Mouse (Mus musculus) heart, postnatal 36 days (tissue): ENCODE results near the gene Cytl1. TPM values are rescaled to one million over a fixed set of nuclear protein-coding genes. Genes with fewer than 3 reads are reported as not detected.

ENCODE experiments used
- DNase-seq, 2 experiments: peaks; one replicate each; pipeline ENCODE4 v3.0.0; 2021 to 2022
- intact Hi-C: fragments of 180-260 bp; cut with DNase I; formaldehyde crosslinking; loops from one replicate; pipeline ENCODE4 v1.15.1; 2025
- total RNA-seq, 2 experiments: library from RNA; stranded (reverse); gene quantifications; 2 replicates each; pipeline ENCODE4 v1.2.3; 2021

Gene Cytl1
- 10 to 100 TPM; 24.7 to 30.9 TPM for total RNA-seq

DNA sequence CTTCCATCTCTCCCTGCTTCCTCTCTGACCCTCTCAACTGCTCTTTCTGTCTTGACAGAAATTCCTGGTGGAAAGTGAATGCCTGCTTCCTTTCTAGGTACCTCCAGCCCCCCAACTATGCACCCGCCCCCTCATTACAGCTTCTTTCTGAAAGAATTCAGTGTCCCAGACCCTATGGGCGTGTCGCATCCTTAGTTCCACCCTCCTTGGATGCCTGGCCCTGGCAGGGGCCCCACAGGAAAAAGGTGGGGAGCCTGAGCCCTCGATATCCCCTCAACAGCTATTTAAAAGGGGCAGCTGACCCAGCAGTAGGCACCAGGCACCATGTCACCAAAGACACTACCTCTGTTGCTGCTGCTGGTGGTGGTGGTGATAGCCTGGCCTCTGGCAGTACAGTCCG is at the start of gene Cytl1:
Gene Cytl1 (plus strand): TSS at position 296 of the 400 bp plus-strand sequence.
- peak in 1 of 2 experiments; percentile 14 for DNase-seq
- intact Hi-C loops = no loop called here

DNA sequence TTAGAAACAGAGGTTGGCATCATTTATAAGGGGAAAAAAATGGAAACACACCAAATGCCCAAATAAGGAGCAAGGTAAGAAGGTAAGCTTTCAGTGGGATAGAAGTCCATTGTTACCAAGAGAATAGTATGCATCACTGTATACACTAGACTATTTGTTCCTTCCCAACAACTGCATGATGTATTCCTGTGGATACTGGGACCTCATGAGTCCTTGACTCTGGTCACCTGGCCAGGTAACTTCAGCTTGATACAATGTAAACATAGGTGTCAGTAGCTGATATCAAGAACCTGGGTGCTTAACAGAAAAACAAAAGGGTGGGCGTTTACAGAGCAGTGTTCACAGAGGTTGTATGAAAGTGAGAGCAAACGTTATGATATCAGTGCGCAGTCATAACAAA is 42.6 kb upstream of the Cytl1 start:
- DNase-seq = no peak
- intact Hi-C loops = no loop called here

DNA sequence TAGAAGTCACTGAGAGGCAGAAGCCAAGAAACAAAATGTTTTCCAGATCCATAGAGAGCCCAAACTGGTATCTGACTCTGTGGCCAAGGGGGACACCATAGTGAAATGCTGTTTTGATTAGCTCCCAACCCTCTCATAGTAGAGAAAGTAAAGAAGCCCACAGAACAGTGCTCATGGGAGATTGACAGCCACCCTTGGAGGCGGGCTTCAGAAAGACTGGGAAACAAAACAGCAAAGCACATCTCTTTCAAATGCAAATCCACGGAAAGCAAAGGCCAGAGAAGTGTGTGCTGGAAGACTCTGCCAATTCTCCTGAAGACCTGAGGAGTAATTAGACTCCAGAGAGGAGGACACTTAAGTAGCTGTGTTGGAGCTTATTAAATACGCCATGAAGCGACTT is 39.5 kb upstream of the Cytl1 start:
- intact Hi-C loops = no loop called here
- DNase-seq = no peak

DNA sequence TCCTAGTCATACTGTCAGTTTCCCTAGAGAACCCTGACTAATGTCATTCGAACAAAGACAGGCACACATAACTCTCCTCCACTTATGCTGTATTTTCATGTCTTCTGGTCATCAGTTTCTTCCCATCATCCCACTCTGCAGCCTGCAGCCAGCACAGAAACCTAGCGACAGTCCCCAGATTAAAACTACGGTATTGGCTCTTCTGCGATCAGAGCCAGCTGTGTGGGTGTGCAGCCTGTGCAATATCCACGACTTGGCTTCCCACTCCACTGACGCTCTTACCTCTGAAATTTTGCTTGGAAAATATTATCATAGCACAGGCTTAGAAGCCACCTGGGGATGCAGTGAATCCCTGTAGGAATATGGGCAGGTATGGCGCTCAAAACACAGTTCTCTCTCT is 38.0 kb upstream of the Cytl1 start:
- intact Hi-C loops = no loop called here
- no peak for DNase-seq

DNA sequence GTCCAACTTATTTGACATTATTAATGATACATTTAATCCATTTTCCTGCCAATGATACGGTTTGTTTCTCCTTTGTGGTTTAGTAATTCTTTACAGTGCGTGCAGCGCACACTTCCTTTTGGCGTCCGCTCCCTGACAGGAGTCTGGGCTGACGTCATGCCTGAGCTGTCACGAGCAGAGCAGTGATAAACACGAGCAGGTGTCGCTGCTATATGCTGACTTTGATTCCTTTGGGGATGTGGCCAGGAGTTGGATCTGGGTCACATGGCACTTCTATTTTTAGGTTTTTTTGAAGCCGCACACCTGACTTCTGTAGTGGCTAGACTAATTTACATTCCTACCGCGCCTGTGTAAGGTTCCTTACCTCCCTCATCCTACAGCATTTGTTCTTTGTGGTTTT is 35.6 kb upstream of the Cytl1 start:
- intact Hi-C loops = no loop called here

DNA sequence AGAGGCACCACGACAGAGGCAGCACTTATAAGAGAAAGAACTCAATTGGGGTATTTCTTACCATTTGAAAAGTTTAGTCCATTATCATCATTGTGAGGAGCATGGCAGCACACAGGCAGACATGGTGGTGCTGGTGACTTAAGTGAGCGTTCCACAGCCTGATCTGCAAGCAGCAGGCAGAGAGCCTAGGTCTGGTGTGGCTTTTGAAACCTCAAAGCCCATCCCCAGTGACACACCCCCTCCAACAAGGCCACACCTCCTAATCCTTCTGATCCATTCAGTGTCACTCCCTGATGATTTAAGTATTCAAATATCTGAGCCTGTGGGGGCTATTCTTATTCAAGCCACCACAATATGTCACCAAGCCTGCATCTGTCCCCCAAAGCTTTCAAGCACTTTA is 30.4 kb upstream of the Cytl1 start:
- DNase-seq = no peak
- intact Hi-C loops = no loop called here

More for the DNA sequence above, 35.6 kb upstream of the Cytl1 start:
- no peak for DNase-seq

DNA sequence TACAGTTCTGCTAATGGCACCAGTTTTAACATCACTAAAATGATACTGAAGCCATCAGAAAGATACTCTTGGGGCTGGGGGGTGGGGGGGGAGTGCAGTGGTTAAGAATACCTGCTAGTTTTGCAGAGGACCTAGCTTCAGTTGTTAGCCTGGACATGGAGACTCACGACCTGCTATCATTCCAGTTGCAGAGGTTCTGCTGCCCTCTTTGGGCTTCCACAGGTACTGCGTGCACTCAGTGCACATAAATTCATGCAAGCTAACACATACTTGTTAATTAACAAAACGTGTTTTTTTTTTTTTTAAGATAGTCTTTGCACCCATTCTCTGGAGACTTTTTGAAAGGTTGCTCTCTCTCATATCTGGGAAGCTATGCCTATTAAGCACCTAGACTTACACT is 27.2 kb upstream of the Cytl1 start:
- intact Hi-C loops = no loop called here
- DNase-seq = no peak

DNA sequence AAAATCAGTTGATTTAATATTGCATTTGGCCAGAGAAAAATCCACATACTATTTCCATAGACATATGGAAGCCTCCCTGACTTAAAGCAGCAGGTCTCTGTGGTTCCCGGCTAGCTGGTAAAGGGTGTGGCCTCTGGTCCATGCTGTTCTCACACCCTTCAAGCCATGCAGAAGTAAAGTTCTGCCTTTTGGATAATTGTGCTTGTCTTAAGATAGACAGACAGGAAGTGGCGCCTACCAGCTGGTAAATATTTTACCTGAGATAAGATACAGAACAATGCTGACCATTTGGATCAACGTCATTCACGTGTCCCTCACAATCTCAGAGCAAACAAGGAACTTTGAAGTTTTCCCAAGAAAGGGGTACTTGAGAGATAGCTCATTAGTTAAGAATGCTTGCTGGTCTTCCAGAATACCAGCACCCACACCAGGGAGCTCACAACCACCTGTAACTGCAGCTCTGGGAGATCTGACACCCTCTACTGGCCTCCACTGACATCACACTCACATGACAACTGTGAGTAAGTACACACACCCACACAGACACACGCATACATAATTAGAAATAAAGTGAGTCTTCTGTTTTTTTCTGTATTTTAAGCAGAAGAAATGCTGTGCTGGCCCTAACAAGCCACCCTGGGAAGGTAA is 25.9 kb upstream of the Cytl1 start:
- intact Hi-C loops = no loop called here
- no peak for DNase-seq

DNA sequence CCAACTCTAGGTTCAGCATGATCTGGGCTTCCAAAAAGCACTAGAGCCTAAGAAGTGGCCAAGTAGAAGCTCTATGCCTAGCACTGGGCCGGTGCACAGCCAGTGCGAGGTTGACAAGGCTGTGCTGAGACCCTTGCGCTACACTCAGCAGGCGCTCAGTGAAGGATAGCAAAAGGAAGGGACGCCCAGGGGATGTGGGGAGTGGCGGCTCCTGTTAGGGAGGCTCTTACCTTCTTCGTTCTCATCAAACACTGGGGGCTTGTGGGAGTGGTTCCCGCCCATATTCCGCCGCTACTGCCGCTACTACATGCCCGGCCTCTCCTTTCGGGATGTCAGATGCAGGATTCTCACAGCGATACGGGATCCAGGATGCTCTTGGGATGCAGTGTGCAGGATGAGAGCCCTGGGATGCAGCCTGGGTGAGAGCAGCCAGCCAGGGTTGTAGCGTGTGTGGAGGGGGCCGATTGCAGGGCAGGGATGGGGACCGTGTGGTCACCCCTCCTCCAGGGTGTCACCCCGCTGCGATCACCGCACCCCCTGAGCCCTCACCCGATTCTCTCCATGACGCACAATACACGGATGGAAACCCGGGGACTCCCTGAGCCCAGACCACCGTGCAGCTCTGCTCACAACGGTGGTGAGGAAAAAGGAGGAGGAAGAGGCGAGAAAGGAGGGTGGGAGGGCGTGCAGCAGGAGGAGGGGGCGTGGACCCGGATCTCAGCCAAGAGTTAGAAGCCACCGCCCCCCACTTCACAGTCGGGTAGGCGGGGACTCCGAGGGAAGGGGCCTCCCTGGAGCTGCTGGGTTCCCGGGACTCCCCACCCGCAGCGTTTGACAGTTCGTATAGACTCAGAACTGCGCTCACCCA is 18.6 kb upstream of the Cytl1 start, which contains the start of gene Stk32b:
Gene Stk32b (minus strand): TSS at position 667 of the 868 bp plus-strand sequence.
- no peak for DNase-seq
- intact Hi-C loops = loop anchor here (1.0 to 2.0 kb wide), 2 partner anchors 252 to 418 kb away; no protein-coding TSS in a partner anchor

DNA sequence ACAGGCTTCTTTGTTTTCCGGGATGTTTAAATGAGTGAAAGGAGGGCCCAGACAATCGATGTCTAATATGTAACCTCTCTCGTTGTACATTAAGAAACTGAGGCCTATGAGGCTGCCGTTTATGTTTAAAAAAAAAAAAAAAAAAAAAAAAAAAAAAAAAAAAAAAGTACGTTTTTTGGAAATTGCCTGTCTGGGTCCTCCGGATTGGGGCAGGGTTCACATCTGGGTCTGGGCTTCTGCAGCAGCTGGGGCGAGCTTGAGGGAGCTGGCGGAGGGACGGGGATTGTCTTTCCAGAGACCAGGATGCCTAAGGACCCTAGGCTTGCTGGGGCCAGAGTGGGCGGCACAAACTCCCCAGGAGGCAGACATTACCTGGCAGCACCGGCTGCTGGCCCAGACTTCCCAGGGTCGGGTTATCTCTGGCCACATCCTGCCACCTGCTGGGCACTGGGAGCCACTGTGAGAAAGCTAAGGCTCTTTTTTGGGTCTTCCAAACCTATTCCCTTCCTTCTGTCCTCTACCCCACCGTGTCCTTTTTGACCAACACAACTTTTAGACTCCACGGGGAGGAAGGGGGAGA is 17.8 kb upstream of the Cytl1 start:
- intact Hi-C loops = loop anchor here (1.0 to 2.0 kb wide), 2 partner anchors 253 to 419 kb away; no protein-coding TSS in a partner anchor
- peak; percentile 30 to 50 for DNase-seq

DNA sequence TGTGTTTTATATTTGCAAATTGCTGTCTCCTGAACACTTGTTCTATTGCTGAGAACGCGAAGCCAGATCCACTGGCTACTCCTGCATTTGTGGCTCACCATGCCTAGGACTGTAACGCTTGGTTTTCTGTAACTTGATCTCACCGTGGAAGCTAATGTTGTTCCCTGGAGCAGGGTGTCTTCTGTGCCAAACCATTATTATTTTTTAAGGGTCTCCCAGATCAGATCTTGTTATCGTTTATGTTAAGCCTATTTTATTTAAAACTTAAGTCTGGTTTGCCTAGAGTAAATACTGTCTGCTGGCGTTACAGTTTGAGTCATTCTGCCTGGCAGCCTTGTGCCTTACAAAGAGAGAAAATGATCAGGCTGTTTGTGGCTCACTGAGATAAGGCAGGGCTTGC is 14.6 kb upstream of the Cytl1 start:
- DNase-seq = no peak
- intact Hi-C loops = no loop called here

DNA sequence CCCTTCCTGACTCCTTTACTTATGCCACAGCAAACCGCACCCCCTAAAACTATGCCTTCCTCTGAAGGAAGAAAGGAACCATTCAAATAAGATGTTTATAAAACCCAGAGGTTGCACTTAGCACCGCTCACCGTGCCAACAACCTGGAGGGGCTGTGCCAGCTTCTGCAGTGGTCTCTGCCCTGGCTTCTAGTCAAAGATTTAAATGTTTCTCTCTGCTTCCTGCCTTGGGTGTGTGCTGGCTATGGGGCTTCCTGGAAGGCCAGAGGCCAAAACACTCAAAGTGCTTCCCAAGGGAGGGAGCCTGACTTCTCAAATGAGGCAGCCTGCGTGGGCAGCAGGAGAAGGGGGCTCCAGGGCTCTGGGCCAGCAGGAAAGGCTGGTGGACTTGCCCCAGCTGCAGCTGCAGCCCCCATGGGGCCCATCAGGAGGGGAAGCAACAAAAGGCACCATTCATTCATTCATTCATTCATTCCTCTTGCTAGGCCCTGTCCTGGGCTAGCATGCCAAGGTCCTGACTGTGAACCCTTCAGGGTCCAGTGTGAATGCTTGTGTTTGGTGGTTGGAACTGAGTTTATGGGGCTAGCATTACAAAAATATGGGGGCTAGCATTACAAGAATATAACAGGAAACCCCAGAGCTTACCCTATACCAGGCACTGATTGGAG is 10.0 kb upstream of the Cytl1 start:
- intact Hi-C loops = no loop called here
- peak in 1 of 2 experiments; percentile 15 for DNase-seq

DNA sequence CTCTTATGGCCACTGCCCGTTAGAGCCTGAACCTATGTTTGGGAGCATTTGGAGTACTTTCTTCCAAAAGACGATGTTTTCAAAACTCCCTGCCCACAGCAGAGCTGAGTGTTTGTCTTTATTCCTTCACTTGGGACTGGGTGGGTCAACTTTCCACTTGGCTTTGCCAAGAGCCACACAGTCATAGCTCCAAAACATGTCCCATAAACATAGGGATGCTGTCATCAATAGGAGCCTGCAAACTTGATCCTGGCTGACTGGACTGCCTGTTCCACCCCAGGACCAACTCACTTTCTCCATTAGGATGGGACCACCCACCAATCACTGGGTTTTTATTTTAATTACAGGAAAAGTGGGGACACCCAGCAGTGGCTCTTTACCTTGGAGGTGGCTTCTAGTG is 4.5 kb upstream of the Cytl1 start:
- intact Hi-C loops = no loop called here
- DNase-seq = peak; percentile 25 to 42

DNA sequence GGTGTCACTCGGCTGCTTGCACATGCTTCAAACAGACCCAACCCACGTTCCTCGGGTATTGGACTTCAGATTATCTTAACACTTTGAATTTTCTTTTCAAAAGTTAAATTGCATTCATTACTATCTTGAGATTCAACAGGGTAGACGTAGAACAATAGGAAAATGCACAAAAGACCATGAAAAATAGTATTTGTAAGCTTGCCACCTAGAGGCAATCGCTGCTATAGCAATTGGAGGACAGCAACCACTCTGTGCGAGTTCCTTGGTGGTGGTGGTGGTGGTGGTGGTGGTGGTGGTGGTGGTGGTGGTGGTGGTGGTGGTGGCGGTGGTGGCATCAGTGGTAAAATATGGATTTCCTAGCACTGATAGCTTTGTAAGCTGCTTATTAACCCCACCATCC is 894 bp downstream of the Cytl1 start:
- intact Hi-C loops = no loop called here

DNA sequence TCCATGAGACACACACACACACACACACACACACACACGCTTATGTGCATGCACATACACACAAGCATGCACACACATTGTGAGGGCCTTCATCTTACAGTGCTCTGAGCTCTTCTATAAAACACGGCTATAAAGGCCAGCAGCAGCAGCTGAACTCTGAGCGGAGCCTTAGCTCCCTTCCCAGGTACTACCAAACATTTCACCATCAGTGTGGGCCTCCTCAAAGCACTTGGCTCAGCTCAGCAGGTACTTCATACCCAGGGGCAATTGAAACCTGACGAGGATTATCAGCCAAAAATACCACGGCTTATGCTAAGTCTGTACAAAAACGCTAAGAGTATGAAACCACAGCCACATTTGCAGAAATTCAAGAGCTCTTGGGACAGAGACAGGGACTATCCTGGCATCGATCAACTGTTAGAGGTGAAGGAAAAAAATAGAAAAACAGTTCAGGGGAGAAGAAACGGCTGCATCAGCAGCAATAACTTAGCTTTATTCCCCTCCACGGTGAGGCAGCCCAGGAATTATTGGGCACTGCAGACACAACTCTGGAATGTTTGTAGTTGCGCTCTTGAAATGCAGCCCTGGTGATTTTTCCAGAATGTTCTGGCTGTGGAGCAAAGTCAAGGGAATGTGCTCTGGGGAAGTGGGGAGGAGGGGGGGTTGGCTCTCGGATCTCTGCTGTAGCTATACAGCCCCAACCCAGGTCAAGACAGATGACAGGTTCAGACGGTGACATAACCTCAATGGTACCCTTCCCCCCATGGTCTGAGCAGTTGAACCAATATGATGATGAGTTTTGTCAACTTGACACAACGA is 8.8 kb downstream of the Cytl1 start:
- intact Hi-C loops = no loop called here
- no peak for DNase-seq

More for the DNA sequence above, 894 bp downstream of the Cytl1 start:
- DNase-seq = no peak

DNA sequence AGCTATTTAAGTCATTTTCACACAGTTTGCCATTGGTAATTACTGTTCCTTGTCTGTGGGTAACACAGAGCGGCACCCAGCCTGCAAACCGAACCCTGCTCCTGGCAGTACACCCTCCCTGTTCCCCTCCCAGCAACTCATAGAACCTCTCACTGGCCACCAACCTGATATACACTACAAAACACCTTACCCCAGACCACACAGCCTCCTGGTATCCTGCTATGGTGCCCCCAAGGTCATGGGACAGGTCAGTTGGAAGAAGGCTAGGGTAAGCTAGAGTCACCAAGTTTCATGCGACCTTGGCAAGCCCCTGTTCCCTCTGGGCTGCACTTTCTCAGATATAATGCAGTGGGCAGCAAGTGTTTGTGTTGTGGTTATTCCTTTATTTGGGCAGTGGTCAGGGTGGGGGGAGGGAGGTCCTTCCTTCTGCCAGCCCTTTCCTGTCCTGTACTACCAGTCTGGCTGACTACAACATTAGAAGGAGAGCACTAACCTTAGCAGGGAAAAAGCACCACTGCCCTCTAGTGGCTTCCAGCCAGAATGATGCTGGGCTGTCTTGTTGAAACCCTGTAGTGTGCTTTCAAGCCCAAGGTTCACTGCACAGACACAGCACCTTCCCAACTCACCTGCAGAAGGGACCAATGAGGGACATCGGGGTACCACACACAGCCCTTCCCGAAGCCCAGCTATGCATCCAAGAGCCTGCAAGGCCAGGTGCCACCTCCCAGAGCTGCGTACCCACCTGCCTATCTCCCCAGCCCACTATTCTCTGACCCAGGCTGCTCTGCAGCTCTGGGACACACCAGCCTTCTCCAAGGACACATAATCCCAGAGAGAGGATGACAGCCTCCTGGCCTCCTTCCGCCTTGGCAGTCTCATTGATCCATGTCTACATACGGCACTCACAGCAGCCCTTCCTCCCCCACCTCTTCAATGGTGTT is 17.0 kb downstream of the Cytl1 start:
- intact Hi-C loops = loop anchor here (1.0 to 5.0 kb wide), 2 partner anchors 340 to 454 kb away; no protein-coding TSS in a partner anchor
- peak; percentile 51 to 56 for DNase-seq

DNA sequence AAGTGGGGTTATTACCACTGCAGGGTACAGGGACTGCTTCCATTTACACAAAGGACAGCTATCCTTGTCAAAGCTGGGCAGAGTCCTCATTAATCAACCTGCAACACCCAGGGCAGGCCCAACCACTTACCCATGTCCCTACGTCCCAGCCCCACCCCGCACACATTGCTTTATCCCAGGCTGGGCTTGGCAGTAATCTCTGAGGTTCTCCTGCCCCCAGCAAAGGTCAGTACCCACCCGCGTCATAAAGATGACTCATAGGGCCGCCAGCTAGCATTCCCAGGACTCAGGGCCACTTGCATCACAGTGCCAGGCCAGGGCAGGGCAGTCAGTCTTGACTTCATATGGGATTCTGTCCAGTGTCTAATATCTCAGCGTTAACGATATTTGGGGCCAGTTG is 18.0 kb downstream of the Cytl1 start:
- no peak for DNase-seq
- intact Hi-C loops = loop anchor here (5.0 kb wide), 1 partner anchor 339 kb away; no protein-coding TSS in a partner anchor

DNA sequence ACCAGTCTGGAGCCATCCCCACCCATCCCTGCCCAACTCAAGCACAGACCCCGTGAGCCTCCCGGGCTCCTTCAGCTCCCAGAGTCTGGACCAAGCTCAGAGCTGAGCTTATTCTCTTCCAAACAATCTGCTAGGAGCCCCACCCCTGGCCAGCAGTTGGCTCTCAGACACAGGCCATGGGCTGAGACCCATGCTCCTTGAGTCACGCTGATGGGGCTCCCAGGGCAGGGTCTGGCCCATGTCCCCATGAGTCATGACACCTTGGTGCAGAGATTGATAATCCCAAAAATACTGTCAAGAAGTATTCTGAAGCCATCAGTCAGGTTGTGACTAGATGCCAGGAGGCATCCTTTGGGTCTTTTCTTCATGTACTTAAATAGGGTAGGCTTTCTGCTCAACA is 26.7 kb downstream of the Cytl1 start:
- DNase-seq = peak in 1 of 2 experiments; percentile 21
- intact Hi-C loops = no loop called here

DNA sequence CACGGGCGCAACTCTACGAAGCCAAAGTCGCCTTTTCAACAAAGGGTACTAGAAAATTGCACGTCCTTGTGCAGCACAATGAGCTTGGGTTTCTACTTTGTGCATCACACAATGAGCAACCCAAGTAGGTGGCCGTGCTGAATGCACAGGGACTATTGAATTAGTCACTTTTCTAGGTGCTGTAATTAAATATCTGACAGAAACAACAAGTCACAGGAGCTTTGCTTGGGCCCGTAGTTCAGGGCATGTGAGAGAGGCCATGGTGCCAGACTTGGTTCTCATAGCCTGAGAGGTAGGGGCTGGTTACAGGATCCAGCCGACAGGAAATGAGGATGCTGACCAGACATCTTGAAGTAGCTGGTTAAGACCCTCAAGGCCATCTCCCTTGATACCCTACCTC is 30.5 kb downstream of the Cytl1 start:
- intact Hi-C loops = no loop called here
- DNase-seq = no peak
